Mouse (Mus musculus) ES-Bruce4 (cell line): ENCODE results near the gene Ak5.
"Not testable (repeated sequence)": the region's sequence is repeated elsewhere in the genome, so short reads cannot be mapped to it uniquely, and the experiment has no call there.

Experiments used
- CTCF ChIP-seq: IDR thresholded peaks from one replicate; pipeline ENCODE4 v1.8.1; 2011; ENCODE audit warnings: low read depth, low read length
- EP300 ChIP-seq: IDR thresholded peaks from 2 replicates; pipeline ENCODE4 v1.6.1; 2011; ENCODE audit warnings: low read depth, low read length; ENCODE audit not compliant: insufficient read depth
- POLR2A ChIP-seq: IDR thresholded peaks from one replicate; pipeline ENCODE4 v1.8.1; 2011; ENCODE audit warnings: low read length; ENCODE audit not compliant: insufficient read depth

DNA sequence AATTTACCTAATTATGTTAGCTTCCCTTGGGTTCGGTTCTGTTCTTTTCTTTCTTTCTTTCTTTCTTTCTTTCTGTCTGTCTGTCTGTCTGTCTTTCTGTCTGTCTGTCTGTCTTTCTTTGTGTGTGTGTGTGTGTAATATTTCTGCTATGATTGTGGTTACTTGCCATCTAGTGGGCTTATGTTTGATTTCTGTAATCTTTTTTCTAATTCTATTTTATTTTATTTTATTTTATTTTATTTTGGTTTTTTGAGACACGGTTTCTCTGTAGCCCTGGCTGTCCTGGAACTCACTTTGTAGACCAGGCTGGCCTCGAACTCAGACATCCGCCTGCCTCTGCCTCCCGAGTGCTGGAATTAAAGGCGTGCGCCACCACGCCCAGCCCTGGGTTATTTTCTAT is 33.4 kb upstream of the Ak5 start:
- TF ChIP-seq CTCF, POLR2A, EP300: not testable (repeated sequence)
